Mouse (Mus musculus): ENCODE results near the gene Actr6.

GRCm38 (mm10) chr10:89732001-89732794, at the start of gene Actr6:
- TF ChIP-seq CTCF (IDR thresholded peaks at IDR 0.05; ENCODE audit: borderline replicate concordance, extremely low read depth, insufficient read depth, insufficient read length), result no peak
- peak; percentile 30; the same call in 1 of the 2 replicates for TF ChIP-seq POLR2A (IDR thresholded peaks at IDR 0.05; ENCODE audit: borderline replicate concordance, extremely low read depth, insufficient read depth, insufficient read length, poor library complexity, severe bottlenecking)
